Mouse (Mus musculus) ES-Bruce4 (cell line): ENCODE data around the gene Ubap2. TPM values are rescaled to one million over a fixed set of nuclear protein-coding genes. Genes with fewer than 3 reads are reported as not detected.

Experiments used
- H3K27ac ChIP-seq: 2 replicates; pipeline ENCODE4 v1.5.1; 2012; ENCODE audit warnings: low read length, inconsistent platforms; ENCODE audit not compliant: insufficient read depth
- H3K27me3 ChIP-seq: 2 replicates; pipeline ENCODE4 v1.6.1; 2012; ENCODE audit warnings: mild to moderate bottlenecking, low read length, inconsistent platforms; ENCODE audit not compliant: control insufficient read depth, poor library complexity, insufficient read depth, severe bottlenecking
- H3K36me3 ChIP-seq: 2 replicates; pipeline ENCODE4 v1.6.1; 2012; ENCODE audit warnings: inconsistent platforms, mild to moderate bottlenecking, low read length, moderate library complexity; ENCODE audit not compliant: control insufficient read depth, poor library complexity, insufficient read depth, severe bottlenecking
- H3K4me1 ChIP-seq: one replicate; pipeline ENCODE4 v1.8.1; 2011; ENCODE audit warnings: low read length; ENCODE audit not compliant: control insufficient read depth, insufficient read depth
- H3K4me3 ChIP-seq: 2 replicates; pipeline ENCODE4 v1.5.1; 2011; ENCODE audit warnings: low read depth, mild to moderate bottlenecking, low read length
- H3K9ac ChIP-seq: 2 replicates; pipeline ENCODE4 v1.6.1; 2012; ENCODE audit warnings: low read depth, mild to moderate bottlenecking, inconsistent platforms; ENCODE audit not compliant: poor library complexity, severe bottlenecking
- H3K9me3 ChIP-seq: replicated peaks from 2 replicates; pipeline ENCODE4 v1.6.1; 2012; ENCODE audit warnings: mild to moderate bottlenecking, low read length, inconsistent platforms; ENCODE audit not compliant: control insufficient read depth, poor library complexity, insufficient read depth, severe bottlenecking
- CTCF ChIP-seq: IDR thresholded peaks from one replicate; pipeline ENCODE4 v1.8.1; 2011; ENCODE audit warnings: low read depth, low read length
- EP300 ChIP-seq: IDR thresholded peaks from 2 replicates; pipeline ENCODE4 v1.6.1; 2011; ENCODE audit warnings: low read depth, low read length; ENCODE audit not compliant: insufficient read depth
- POLR2A ChIP-seq: IDR thresholded peaks from one replicate; pipeline ENCODE4 v1.8.1; 2011; ENCODE audit warnings: low read length; ENCODE audit not compliant: insufficient read depth
- polyA plus RNA-seq: library from polyadenylated mRNA; stranded (reverse); fragments of >200 nt; gene quantifications from 2 replicates; pipeline ENCODE4 v1.2.4, GENCODE M21; 2011; ENCODE audit warnings: low read depth; ENCODE audit not compliant: missing spikeins, insufficient read depth, insufficient read length

Ubap2 gene
- polyA plus RNA-seq, 1 experiment = 144 TPM

DNA sequence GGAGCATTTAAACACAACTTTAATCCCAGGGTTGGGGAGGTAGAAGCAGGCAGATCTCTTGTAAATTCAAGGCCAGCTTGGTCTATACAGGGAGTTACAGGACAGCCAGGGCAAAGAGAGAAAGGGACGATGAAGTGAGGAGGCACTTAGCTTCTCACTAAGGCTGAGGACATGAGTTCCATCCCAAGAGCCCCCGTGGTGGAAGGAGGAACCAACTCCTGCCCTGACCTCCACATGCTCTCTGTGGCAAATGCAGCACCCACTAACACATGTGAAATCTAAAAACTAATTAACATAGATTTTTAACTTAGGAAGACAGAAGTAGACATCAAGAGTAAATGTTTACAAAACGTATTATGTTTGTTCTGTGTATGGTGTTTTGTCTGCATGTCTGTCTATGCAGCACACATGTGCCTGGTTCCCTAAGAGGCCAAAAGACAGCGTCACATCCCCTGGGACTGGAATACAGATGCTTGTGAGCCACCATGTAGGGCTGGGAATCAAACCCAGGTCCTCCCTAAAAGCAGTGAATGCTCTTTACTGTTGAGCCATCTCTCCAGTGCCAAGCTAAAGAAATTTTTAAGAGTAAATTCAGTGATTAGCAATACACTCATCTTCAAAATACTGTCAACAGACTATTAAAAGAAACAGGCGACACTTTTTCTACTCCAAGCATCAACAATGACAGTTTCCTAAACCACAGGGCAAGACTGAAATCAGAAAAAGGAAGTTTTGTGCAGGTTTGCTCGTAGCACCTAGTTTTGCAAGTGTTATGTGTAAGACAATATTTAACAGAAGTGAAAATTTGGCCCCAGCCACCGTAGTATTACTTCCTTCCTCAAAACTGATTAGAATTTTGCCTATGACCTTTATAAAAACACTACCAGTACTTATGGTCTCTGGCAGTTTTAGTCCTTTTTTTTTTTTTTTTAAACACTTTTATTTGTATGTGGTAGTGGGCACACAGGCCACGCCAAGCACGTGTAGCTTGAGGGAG, 35.9 kb upstream of the Ubap2 start:
- Histone ChIP-seq H3K36me3 (peaks cover 28% of the 10 kb centered on the region), H3K9me3 (no peaks in the 10 kb centered on the region), H3K4me1 (peaks cover 2% of the 10 kb centered on the region), H3K27me3 (no peaks in the 10 kb centered on the region), H3K27ac (no peak overlapping the region), H3K4me3 (no peak overlapping the region), H3K9ac (no peak overlapping the region)
- TF ChIP-seq EP300 (no peak), CTCF (no peak), POLR2A (no peak)

DNA sequence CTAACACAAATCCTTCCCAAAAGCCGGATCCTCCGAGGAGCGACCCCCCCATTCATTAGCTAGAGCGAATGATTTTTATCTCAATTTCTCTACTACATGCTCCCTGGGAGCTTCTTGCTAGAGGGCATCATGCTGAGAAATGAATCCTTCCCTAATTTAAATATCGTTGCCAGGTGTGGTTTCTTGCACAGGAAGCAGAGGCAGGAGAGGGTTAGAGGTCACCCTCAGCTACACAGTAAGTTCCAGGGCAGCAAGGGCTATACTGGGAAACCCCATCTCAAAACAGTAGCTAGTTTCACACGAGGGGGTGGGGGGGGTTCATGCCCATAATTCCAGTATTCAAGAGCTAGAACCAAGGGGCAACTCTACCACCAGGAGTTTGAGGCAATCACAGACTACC, 32.5 kb upstream of the Ubap2 start:
- no peak overlapping the region for H3K9ac ChIP-seq
- H3K27ac ChIP-seq = peak overlapping the region; percentile 17; the same call in 1 of the 2 replicates
- no peaks in the 10 kb centered on the region for H3K9me3 ChIP-seq
- no peak for TF ChIP-seq POLR2A
- TF ChIP-seq EP300 = no peak
- TF ChIP-seq CTCF = no peak
- H3K27me3 ChIP-seq = no peaks in the 10 kb centered on the region
- no peak overlapping the region for H3K4me3 ChIP-seq
- no peaks in the 10 kb centered on the region for H3K4me1 ChIP-seq
- peaks cover 35% of the 10 kb centered on the region for H3K36me3 ChIP-seq

DNA sequence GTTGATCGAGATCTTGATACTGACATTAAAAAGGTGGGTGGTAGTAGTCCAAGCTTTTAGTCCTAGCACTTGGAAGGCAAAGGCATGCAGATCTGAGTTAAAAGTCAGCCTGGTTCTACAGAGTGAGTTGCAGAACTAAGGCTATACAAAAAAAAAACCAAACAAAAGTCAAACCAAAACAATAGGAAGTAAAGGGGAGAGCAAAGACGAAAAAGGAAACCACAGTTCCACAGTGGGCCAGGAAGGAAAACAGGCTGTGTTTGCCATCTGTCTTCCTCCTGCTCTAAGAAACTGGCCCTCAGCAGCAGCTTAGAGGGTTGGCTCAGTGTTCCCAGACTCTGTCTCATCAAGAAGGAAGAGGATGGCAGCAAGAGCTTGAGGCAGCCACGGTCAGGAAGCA, 29.4 kb upstream of the Ubap2 start:
- H3K4me3 ChIP-seq = no peak overlapping the region
- H3K27ac ChIP-seq = no peak overlapping the region
- no peaks in the 10 kb centered on the region for H3K4me1 ChIP-seq
- H3K9ac ChIP-seq = no peak overlapping the region
- H3K27me3 ChIP-seq = no peaks in the 10 kb centered on the region
- H3K9me3 ChIP-seq = no peaks in the 10 kb centered on the region
- TF ChIP-seq EP300 = no peak
- TF ChIP-seq CTCF = no peak
- no peak for TF ChIP-seq POLR2A
- H3K36me3 ChIP-seq = peaks cover 50% of the 10 kb centered on the region

DNA sequence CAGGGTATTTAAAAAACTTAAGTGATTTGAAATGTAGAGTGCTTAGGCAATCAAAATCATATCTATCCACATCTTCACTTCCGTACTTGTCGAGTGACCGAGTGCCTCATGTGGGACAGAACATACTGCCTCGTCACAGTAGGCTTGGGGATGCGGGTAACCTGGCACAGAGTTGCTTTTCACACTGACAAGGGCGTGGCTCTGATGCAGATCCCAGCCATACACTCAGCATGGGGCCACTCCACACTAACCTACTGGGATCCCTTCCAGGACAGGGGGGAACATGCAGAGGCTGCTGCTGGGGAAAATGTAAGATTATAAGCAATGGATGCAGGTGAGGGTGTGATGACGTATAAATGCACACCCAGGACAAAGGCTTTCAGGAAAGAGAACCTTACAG, 28.7 kb upstream of the Ubap2 start:
- H3K27me3 ChIP-seq = no peaks in the 10 kb centered on the region
- H3K4me3 ChIP-seq = no peak overlapping the region
- no peak overlapping the region for H3K9ac ChIP-seq
- no peaks in the 10 kb centered on the region for H3K4me1 ChIP-seq
- H3K9me3 ChIP-seq = no peaks in the 10 kb centered on the region
- TF ChIP-seq POLR2A (no peak), CTCF (no peak), EP300 (no peak)
- peaks cover 53% of the 10 kb centered on the region for H3K36me3 ChIP-seq
- H3K27ac ChIP-seq = no peak overlapping the region

DNA sequence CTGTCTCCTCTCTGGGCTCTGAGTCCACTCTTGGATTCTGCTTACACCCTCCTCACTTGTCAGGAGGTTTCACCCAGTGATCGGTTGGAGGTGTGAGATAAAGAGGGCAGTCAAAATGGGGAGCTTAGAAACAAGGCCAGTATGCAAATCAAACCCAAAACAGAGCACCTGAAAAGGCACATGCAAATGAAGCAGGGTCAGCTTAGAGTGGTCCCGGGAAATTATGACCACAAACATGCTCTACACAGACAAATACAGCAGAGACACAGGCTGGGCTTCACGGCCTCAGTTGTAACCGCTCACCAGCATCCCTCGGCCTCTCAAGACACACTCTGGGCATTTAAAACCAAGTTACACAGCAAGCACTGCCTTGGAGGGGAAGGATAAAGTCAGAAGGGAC, 24.0 kb upstream of the Ubap2 start:
- Histone ChIP-seq H3K27ac (no peak overlapping the region), H3K36me3 (peaks cover 79% of the 10 kb centered on the region), H3K4me1 (no peaks in the 10 kb centered on the region), H3K9ac (no peak overlapping the region), H3K9me3 (no peaks in the 10 kb centered on the region), H3K4me3 (no peak overlapping the region), H3K27me3 (no peaks in the 10 kb centered on the region)
- TF ChIP-seq EP300 = no peak
- TF ChIP-seq POLR2A = no peak
- no peak for TF ChIP-seq CTCF

DNA sequence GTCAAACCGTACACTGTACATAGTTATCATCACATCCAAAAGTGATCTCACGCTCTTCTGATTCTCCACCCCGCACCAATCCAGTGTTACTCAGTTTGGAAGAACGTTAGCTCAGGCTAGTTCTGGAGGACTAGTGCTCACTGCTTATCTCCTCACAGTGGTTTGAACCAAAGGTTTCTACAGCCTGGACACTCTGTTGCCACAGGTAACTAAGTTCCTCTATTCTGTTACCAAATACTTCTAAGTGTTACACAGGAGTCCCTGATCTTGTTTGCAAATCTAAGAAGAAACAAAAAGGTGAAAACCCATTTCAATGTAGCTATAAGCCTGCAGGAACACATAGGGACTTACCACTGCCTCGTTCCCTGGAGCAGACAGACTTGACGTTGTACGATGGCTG, 21.0 kb upstream of the Ubap2 start:
- Histone ChIP-seq H3K27me3 (no peaks in the 10 kb centered on the region), H3K36me3 (peaks cover 69% of the 10 kb centered on the region)

More for the DNA sequence above, 21.0 kb upstream of the Ubap2 start:
- no peak overlapping the region for H3K27ac ChIP-seq
- no peak overlapping the region for H3K9ac ChIP-seq
- H3K4me3 ChIP-seq = no peak overlapping the region
- no peaks in the 10 kb centered on the region for H3K9me3 ChIP-seq
- TF ChIP-seq CTCF = no peak
- H3K4me1 ChIP-seq = no peaks in the 10 kb centered on the region
